Comparison of ENCODE assay signal across 8 mouse cellular contexts in the genomic region with DNA sequence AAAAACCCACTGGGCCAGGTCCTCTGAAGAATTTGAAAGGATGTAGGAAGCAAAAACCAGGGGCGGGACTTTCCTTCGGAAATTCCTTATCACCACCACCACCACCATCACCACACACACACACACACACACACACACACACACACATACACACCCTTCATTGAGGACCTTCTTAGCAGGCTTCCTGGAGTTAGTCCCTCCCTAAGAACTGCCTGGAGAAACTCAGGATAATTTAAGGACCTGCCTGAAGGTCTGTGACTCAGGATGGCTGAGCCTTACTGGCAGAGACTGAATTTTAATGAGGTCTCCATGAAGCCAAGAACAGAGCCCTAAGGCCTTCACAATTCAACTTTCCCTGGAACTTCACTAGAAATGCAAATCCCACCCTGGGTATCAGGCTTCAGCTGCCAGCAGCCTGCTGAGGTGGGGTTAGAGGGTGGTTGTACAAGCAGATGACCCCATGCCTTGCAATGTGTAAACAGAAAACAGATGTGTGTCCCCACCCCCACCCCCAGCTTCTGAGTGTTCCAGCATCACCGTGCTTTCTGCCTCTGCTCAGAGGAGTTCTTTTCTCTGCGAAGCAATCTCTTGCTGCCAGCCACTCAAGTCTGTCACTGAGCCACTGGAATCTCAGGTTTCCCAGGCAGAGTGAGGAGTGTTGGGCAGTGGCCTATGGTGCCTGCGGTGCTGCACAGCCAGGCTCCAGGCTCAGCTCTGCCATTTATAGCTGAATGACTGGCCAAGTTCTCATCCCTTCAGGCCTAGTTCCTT. TPM values are rescaled to one million over a fixed set of nuclear protein-coding genes. Genes with fewer than 3 reads are reported as not detected.
DNase-seq lines count a peak whose midpoint lies in the region; ATAC-seq and TF ChIP-seq lines count a peak whose summit lies in the region.

No protein-coding gene starts in this region.

- H3K27ac ChIP-seq in embryonic facial prominence, embryonic 13.5 days: peak overlapping the region; percentile 87
- peak overlapping the region; percentile 76 for H3K27ac ChIP-seq in heart, postnatal 0 days (ENCODE audit: low read depth)
- peak overlapping the region; percentile 76 for H3K27ac ChIP-seq in limb, embryonic 14.5 days (replicated peaks; ENCODE audit: low read depth, low read length)
- 0 out of 2 replicates have a peak overlapping the region, but pooled peaks have one; percentile 35 for H3K27ac ChIP-seq in stomach, postnatal 0 days (replicated peaks)

- TF ChIP-seq CTCF in heart, postnatal 0 days (IDR thresholded peaks at IDR 0.05; ENCODE audit: low read depth): no peak
- TF ChIP-seq CTCF in stomach, postnatal 0 days (IDR thresholded peaks at IDR 0.05; ENCODE audit: low read depth): no peak

- peak; percentile 46 for DNase-seq in adrenal gland, adult 2 months
- DNase-seq in adrenal gland, adult 18-20 months (ENCODE audit: low spot score in 2 of 2): no peak
- peak; percentile 46 for DNase-seq in heart, postnatal 0 days (ENCODE audit: low spot score)
- DNase-seq in limb, embryonic 14.5 days (ENCODE audit: low spot score): peak; percentile 60
- DNase-seq in stomach, postnatal 0 days (ENCODE audit: low spot score): no peak
- no peak for DNase-seq in layer of hippocampus, adult 9-11 months
- no peak for DNase-seq in right cerebral cortex, postnatal 36 days (ENCODE audit: low spot score in 2 of 2)

- H3K9me3 ChIP-seq in embryonic facial prominence, embryonic 13.5 days: no peaks in the 10 kb centered on the region
- H3K9me3 ChIP-seq in heart, postnatal 0 days (replicated peaks; ENCODE audit: control insufficient read depth, low read length): no peaks in the 10 kb centered on the region
- H3K9me3 ChIP-seq in limb, embryonic 14.5 days (ENCODE audit: control insufficient read depth, low read length): no peaks in the 10 kb centered on the region
- H3K9me3 ChIP-seq in stomach, postnatal 0 days (ENCODE audit: control insufficient read depth, low read length): no peaks in the 10 kb centered on the region

- WGBS in embryonic facial prominence, embryonic 13.5 days: 5% methylated on average over 5 of the region's 5 CpGs
- 26% methylated on average over 5 of the region's 5 CpGs for WGBS in heart, postnatal 0 days
- WGBS in limb, embryonic 14.5 days: 10% methylated on average over 5 of the region's 5 CpGs
- WGBS in stomach, postnatal 0 days: 27% methylated on average over 5 of the region's 5 CpGs

- no peaks in the 10 kb centered on the region for H3K27me3 ChIP-seq in embryonic facial prominence, embryonic 13.5 days
- H3K27me3 ChIP-seq in heart, postnatal 0 days (ENCODE audit: control insufficient read depth, insufficient read depth, low read length): no peaks in the 10 kb centered on the region
- no peaks in the 10 kb centered on the region for H3K27me3 ChIP-seq in limb, embryonic 14.5 days (ENCODE audit: control insufficient read depth, insufficient read depth, low read length)
- no peaks in the 10 kb centered on the region for H3K27me3 ChIP-seq in stomach, postnatal 0 days (ENCODE audit: control insufficient read depth, insufficient read depth, low read length)

- peak; percentile 78 for ATAC-seq in embryonic facial prominence, embryonic 13.5 days (ENCODE audit: insufficient number of reproducible peaks, insufficient read depth, low FRiP score, low TSS enrichment, low read depth)
- peak; percentile 40 for ATAC-seq in heart, postnatal 0 days (ENCODE audit: insufficient read depth, low read depth)
- ATAC-seq in limb, embryonic 14.5 days (ENCODE audit: low FRiP score, low read depth): peak; percentile 82
- peak; percentile 48; the same call in 1 of the 2 replicates for ATAC-seq in stomach, postnatal 0 days (ENCODE audit: low FRiP score, low TSS enrichment)

- no peak for TF ChIP-seq POLR2A in limb, embryonic 14.5 days (IDR thresholded peaks at IDR 0.05; ENCODE audit: borderline replicate concordance, extremely low read depth, insufficient read depth, insufficient read length)

- TF ChIP-seq EP300 in heart, postnatal 0 days (IDR thresholded peaks at IDR 0.05; ENCODE audit: low read depth): no peak
- no peak for TF ChIP-seq EP300 in stomach, postnatal 0 days (optimal IDR thresholded peaks at IDR 0.05)

- H3K4me1 ChIP-seq in embryonic facial prominence, embryonic 13.5 days: peaks cover 41% of the 10 kb centered on the region
- H3K4me1 ChIP-seq in heart, postnatal 0 days (ENCODE audit: control insufficient read depth, insufficient read depth): peaks cover 24% of the 10 kb centered on the region
- peaks cover 26% of the 10 kb centered on the region for H3K4me1 ChIP-seq in limb, embryonic 14.5 days (ENCODE audit: control insufficient read depth, insufficient read depth, low read length)
- peaks cover 5% of the 10 kb centered on the region; the same call in 1 of the 2 replicates for H3K4me1 ChIP-seq in stomach, postnatal 0 days (replicated peaks; ENCODE audit: control insufficient read depth, insufficient read depth)

- H3K36me3 ChIP-seq in embryonic facial prominence, embryonic 13.5 days: no peaks in the 10 kb centered on the region
- no peaks in the 10 kb centered on the region for H3K36me3 ChIP-seq in heart, postnatal 0 days (replicated peaks; ENCODE audit: control insufficient read depth, insufficient read depth, low read length)
- no peaks in the 10 kb centered on the region for H3K36me3 ChIP-seq in limb, embryonic 14.5 days (ENCODE audit: control insufficient read depth, insufficient read depth, low read length)
- no peaks in the 10 kb centered on the region for H3K36me3 ChIP-seq in stomach, postnatal 0 days (ENCODE audit: control insufficient read depth, insufficient read depth, low read length)

- H3K4me2 ChIP-seq in embryonic facial prominence, embryonic 13.5 days: peak overlapping the region; percentile 9
- no peak overlapping the region for H3K4me2 ChIP-seq in heart, postnatal 0 days (ENCODE audit: low read depth, low read length)
- H3K4me2 ChIP-seq in limb, embryonic 14.5 days (replicated peaks; ENCODE audit: low read depth, low read length, severe bottlenecking): no peak overlapping the region
- H3K4me2 ChIP-seq in stomach, postnatal 0 days (replicated peaks; ENCODE audit: low read depth): no peak overlapping the region

- no peak overlapping the region for H3K4me3 ChIP-seq in embryonic facial prominence, embryonic 13.5 days
- H3K4me3 ChIP-seq in heart, postnatal 0 days (ENCODE audit: low read depth, low read length): no peak overlapping the region
- H3K4me3 ChIP-seq in limb, embryonic 14.5 days (replicated peaks; ENCODE audit: low read length): no peak overlapping the region
- H3K4me3 ChIP-seq in stomach, postnatal 0 days (ENCODE audit: low read depth, low read length): no peak overlapping the region

- no peak overlapping the region for H3K9ac ChIP-seq in embryonic facial prominence, embryonic 13.5 days
- no peak overlapping the region for H3K9ac ChIP-seq in heart, postnatal 0 days (replicated peaks; ENCODE audit: low read depth, low read length)
- H3K9ac ChIP-seq in limb, embryonic 14.5 days (ENCODE audit: low read depth, low read length, severe bottlenecking): peak overlapping the region; percentile 5; the same call in 1 of the 2 replicates
- H3K9ac ChIP-seq in stomach, postnatal 0 days (ENCODE audit: low read length): no peak overlapping the region

RNA-seq across cellular contexts. Expression of gene Amotl1, which starts 2.4 kb away (rescaled TPM):
- 10 to 100 TPM; 31.8 to 46.0 TPM for total RNA-seq in adrenal gland, adult 2 months (2021)
- 22.2 and 27.0 TPM in 2 replicates for polyA plus RNA-seq in adrenal gland, adult 2 months (2012; rRNA removed)
- total RNA-seq in adrenal gland, adult 18-20 months (2021): 10 to 100 TPM; 30.3 to 45.1 TPM
- polyA plus RNA-seq in embryonic facial prominence, embryonic 13.5 days (2015; fragmentation: Nextera tagmentation; extraction: Ambion mirVana): 35.4 and 35.5 TPM in 2 replicates
- total RNA-seq in heart, postnatal 0 days (2014; rRNA removed; ENCODE audit: low replicate concordance): 70.2 and 89.1 TPM in 2 replicates
- 10.4 and 11.7 TPM in 2 replicates for polyA plus RNA-seq in heart, postnatal 0 days (2015; fragmentation: Nextera tagmentation; extraction: Ambion mirVana)
- polyA plus RNA-seq in limb, embryonic 14.5 days (2012; rRNA removed): 53.9 and 56.2 TPM in 2 replicates
- polyA plus RNA-seq in limb, embryonic 14.5 days (2014; fragmentation: Nextera tagmentation; extraction: Ambion mirVana): 47.7 and 49.7 TPM in 2 replicates
- polyA plus RNA-seq in stomach, postnatal 0 days (2015; fragmentation: Nextera tagmentation; extraction: Ambion mirVana): 7.3 and 7.7 TPM in 2 replicates

Comparison
In these comparisons a context has a peak if more than half of its experiments do, and no peak if none do; other contexts are left out.
1. DNase-seq: peak in adrenal gland, adult 2 months (single experiment), heart, postnatal 0 days (single experiment) and limb, embryonic 14.5 days (single experiment); none in adrenal gland, adult 18-20 months (0 of 2), stomach, postnatal 0 days (single experiment), layer of hippocampus, adult 9-11 months (single experiment) and right cerebral cortex, postnatal 36 days (0 of 2).
2. H3K27ac ChIP-seq: peak in every context shown above with its lines; median percentile 87 in embryonic facial prominence, embryonic 13.5 days; 76 in heart, postnatal 0 days; 76 in limb, embryonic 14.5 days; 35 in stomach, postnatal 0 days.
3. Peak in every context shown above with its lines, with median percentiles within 50 percentile points of each other: ATAC-seq.